ENCODE assay signal across 1 mouse cellular context in the genomic region with DNA sequence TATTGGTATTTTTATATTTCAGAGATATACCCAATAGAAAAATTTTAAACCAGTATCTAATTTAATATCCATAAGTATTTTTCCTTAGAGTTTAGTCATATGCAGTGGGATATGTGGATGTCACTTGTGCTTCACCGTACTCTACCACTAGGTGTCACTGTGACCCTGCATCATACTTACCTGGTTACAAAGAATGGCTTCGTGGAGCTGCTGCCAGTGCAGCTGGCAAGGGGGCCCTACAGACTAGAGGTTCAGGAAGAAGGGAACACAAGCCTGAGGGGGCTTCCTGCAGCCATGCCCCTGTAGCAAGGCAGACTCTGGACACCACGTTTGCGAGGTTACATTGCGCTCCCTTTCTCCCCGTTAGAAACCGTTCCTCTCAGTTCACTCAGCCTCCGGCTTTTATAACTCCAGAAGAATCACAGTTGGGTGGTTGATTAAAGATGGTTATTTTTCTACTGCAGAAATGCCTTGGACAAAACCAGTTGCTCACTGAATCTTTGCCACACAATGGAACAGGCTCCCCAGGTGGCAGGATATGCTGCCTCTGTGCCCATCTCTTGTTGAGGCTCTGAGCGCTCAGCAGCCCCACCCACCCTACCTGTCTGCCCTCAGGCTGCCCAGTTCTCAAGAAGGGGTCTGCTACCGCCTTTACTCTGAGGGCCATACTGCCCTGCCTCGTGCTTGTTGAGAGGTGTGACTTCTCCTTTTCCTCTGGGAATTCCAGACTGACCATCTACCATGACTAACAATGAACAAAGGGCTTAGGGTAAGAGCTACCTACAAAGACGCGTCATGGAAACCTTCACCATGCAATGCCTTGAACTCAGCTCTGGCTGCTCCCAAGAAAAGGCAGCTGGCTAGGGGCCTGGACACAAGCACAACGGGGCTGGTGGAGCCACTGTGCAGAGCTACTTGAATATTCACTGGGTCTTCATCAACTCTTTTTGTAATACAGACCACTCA.
TF ChIP-seq lines count a peak whose summit lies in the region.

No protein-coding gene starts in this region.

TF ChIP-seq in CH12.LX, 34 proteins besides CTCF, POLR2A, EP300 and RAD21 (continued from another document):
- peak; percentile 45; the same call in 1 of the 2 replicates for TF ChIP-seq TCF12 (IDR thresholded peaks at IDR 0.05; ENCODE audit: low read depth, low read length)
- no peak for TF ChIP-seq JUN (IDR thresholded peaks at IDR 0.05; ENCODE audit: insufficient read depth, low read depth, low read length)
- peak; percentile 39; the same call in 1 of the 2 replicates for TF ChIP-seq JUND (conservative IDR thresholded peaks at IDR 0.05; ENCODE audit: low read depth, low read length)
- no peak for TF ChIP-seq ZKSCAN1 (IDR thresholded peaks at IDR 0.05; ENCODE audit: borderline replicate concordance, low read depth, low read length)
- no peak for TF ChIP-seq MEF2A (IDR thresholded peaks at IDR 0.05; ENCODE audit: borderline replicate concordance, low read depth, low read length)
- TF ChIP-seq IRF4 (IDR thresholded peaks at IDR 0.05; ENCODE audit: low read depth, low read length) = 0 out of 2 replicates have a peak, but pooled peaks have one; percentile 6
- TF ChIP-seq ELF1 (IDR thresholded peaks at IDR 0.05; ENCODE audit: low read depth, low read length) = no peak
- no peak for TF ChIP-seq UBTF (IDR thresholded peaks at IDR 0.05; ENCODE audit: low read depth, low read length)
- TF ChIP-seq RCOR1 (conservative IDR thresholded peaks at IDR 0.05; ENCODE audit: low read depth, low read length) = no peak
- TF ChIP-seq ZNF384 (IDR thresholded peaks at IDR 0.05; ENCODE audit: low read depth, low read length) = no peak
- no peak for TF ChIP-seq MAFK (IDR thresholded peaks at IDR 0.05; ENCODE audit: insufficient replicate concordance, low read length)
- no peak for TF ChIP-seq MAX (IDR thresholded peaks at IDR 0.05; ENCODE audit: low read length)
- no peak for TF ChIP-seq ETS1 (conservative IDR thresholded peaks at IDR 0.05; ENCODE audit: low read depth, low read length)
- 0 out of 2 replicates have a peak, but pooled peaks have one; percentile 12 for TF ChIP-seq SIN3A (IDR thresholded peaks at IDR 0.05; ENCODE audit: low read length)
- peak; percentile 59; the same call in 1 of the 2 replicates for TF ChIP-seq MYC (IDR thresholded peaks at IDR 0.05; ENCODE audit: low read depth, low read length)
- no peak for TF ChIP-seq GABPA (IDR thresholded peaks at IDR 0.05; ENCODE audit: insufficient replicate concordance, low read depth, low read length)
- TF ChIP-seq HCFC1 (IDR thresholded peaks at IDR 0.05; ENCODE audit: low read depth, low read length) = no peak
- no peak for TF ChIP-seq BHLHE40 (IDR thresholded peaks at IDR 0.05; ENCODE audit: low read depth, low read length)
- no peak for TF ChIP-seq MXI1 (IDR thresholded peaks at IDR 0.05; ENCODE audit: low read depth, low read length)
- no peak; the same call in 1 of the 2 replicates for TF ChIP-seq NELFE (IDR thresholded peaks at IDR 0.05; ENCODE audit: low read depth, low read length)
- no peak for TF ChIP-seq USF1 (IDR thresholded peaks at IDR 0.05; ENCODE audit: low read depth, low read length)
- peak; percentile 75 for TF ChIP-seq ZC3H11A (IDR thresholded peaks at IDR 0.05; ENCODE audit: low read depth, low read length)
- no peak for TF ChIP-seq POLR2AphosphoS2 (IDR thresholded peaks at IDR 0.05; ENCODE audit: low read depth, low read length)
- no peak for TF ChIP-seq CHD1 (IDR thresholded peaks at IDR 0.05; ENCODE audit: low read depth, low read length)
TF ChIP-seq in CH12.LX: peak in this region for 8.
